Mouse (Mus musculus) kidney, embryonic 16.5 days (tissue): ENCODE results near the gene Etnk1. TPM values are rescaled to one million over a fixed set of nuclear protein-coding genes. Genes with fewer than 3 reads are reported as not detected.

Experiments used
- ATAC-seq: fragments of 200-750 bp; cut with Nextera tagmentation; 2 replicates; pipeline ENCODE4 v1.8.0; 2017; ENCODE audit warnings: moderate TSS enrichment; ENCODE audit not compliant: low FRiP score, low TSS enrichment
- H3K27ac ChIP-seq: fragments of 300-500 bp; sonication (generic); 2 replicates; pipeline ENCODE4 v1.5.1; 2014; ENCODE audit warnings: low read length
- H3K27me3 ChIP-seq: fragments of 300-500 bp; sonication (generic); 2 replicates; pipeline ENCODE4 v1.6.1; 2014; ENCODE audit warnings: low read length, control low read depth, mixed read lengths; ENCODE audit not compliant: insufficient read depth
- H3K36me3 ChIP-seq: fragments of 300-500 bp; sonication (generic); 2 replicates; pipeline ENCODE4 v1.6.1; 2014; ENCODE audit warnings: low read length, control low read depth, mixed read lengths; ENCODE audit not compliant: insufficient read depth
- H3K4me1 ChIP-seq: fragments of 300-500 bp; sonication (generic); 2 replicates; pipeline ENCODE4 v1.6.1; 2014; ENCODE audit warnings: low read length, control low read depth, mixed read lengths; ENCODE audit not compliant: insufficient read depth
- H3K4me2 ChIP-seq: fragments of 300-500 bp; sonication (generic); replicated peaks from 2 replicates; pipeline ENCODE4 v1.6.1; 2014; ENCODE audit warnings: low read depth, low read length
- H3K4me3 ChIP-seq: fragments of 300-500 bp; sonication (generic); 2 replicates; pipeline ENCODE4 v1.5.1; 2014; ENCODE audit warnings: mild to moderate bottlenecking, low read length
- H3K9ac ChIP-seq: fragments of 300-500 bp; sonication (generic); replicated peaks from 2 replicates; pipeline ENCODE4 v1.6.1; 2014; ENCODE audit warnings: low read length
- H3K9me3 ChIP-seq: fragments of 300-500 bp; sonication (generic); 2 replicates; pipeline ENCODE4 v1.6.1; 2016; ENCODE audit warnings: low read length, control low read depth
- WGBS: fragments of 180-500 bp; shearing (Covaris S2); extraction: QIAGEN DNeasy Blood & Tissue Kit; methylation state at CpG from one replicate; pipeline ENCODE4 v1.1.7; 2014; 5-methylcytosine and 5-hydroxymethylcytosine counted together
- polyA plus RNA-seq: library from polyadenylated mRNA; unstranded; fragments of >200 nt; fragmentation: Nextera tagmentation; extraction: Ambion mirVana; gene quantifications from 2 replicates; pipeline ENCODE4 v1.2.1, GENCODE M21; 2015

Etnk1 gene
- polyA plus RNA-seq, 1 experiment from 2014 or later: 32.2 TPM

GRCm38 (mm10) chr6:143259169-143259629 lies 92.2 kb downstream of the Etnk1 start:
- Histone ChIP-seq H3K27ac (no peak overlapping the region), H3K4me2 (0 out of 2 replicates have a peak overlapping the region, but pooled peaks have one; percentile 32), H3K9ac (no peak overlapping the region), H3K36me3 (no peaks in the 10 kb centered on the region), H3K4me1 (peaks cover 22% of the 10 kb centered on the region), H3K4me3 (no peak overlapping the region), H3K9me3 (no peaks in the 10 kb centered on the region), H3K27me3 (peaks cover 16% of the 10 kb centered on the region)
- WGBS: 62% methylated on average over 17 of the region's 17 CpGs
- no peak for ATAC-seq

- WGBS: 35% methylated on average over 18 of the region's 18 CpGs
- Histone ChIP-seq H3K4me2 (peak overlapping the region; percentile 32), H3K36me3 (no peaks in the 10 kb centered on the region), H3K27me3 (peaks cover 16% of the 10 kb centered on the region), H3K9me3 (no peaks in the 10 kb centered on the region), H3K4me1 (peaks cover 22% of the 10 kb centered on the region), H3K4me3 (peak overlapping the region; percentile 0; the same call in 1 of the 2 replicates), H3K27ac (no peak overlapping the region), H3K9ac (no peak overlapping the region)
- peak; percentile 79; the same call in 1 of the 2 replicates for ATAC-seq
These were observed 93.0 kb downstream of the Etnk1 start for GRCm38 (mm10) chr6:143259870-143260559.

- Histone ChIP-seq H3K36me3 (no peaks in the 10 kb centered on the region), H3K9ac (no peak overlapping the region), H3K27me3 (peaks cover 16% of the 10 kb centered on the region), H3K4me1 (peaks cover 22% of the 10 kb centered on the region), H3K27ac (no peak overlapping the region), H3K4me3 (no peak overlapping the region; the same call in 1 of the 2 replicates), H3K9me3 (no peaks in the 10 kb centered on the region), H3K4me2 (peak overlapping the region; percentile 32)
- peak; percentile 23; the same call in 1 of the 2 replicates for ATAC-seq
- WGBS: 40% methylated on average over 14 of the region's 14 CpGs
These were observed 93.7 kb downstream of the Etnk1 start for GRCm38 (mm10) chr6:143260560-143261288.

- no peak overlapping the region for H3K9ac ChIP-seq
- no peak overlapping the region for H3K4me2 ChIP-seq
- no peak overlapping the region for H3K27ac ChIP-seq
- H3K27me3 ChIP-seq: peaks cover 19% of the 10 kb centered on the region
- no peak overlapping the region for H3K4me3 ChIP-seq
- peaks cover 22% of the 10 kb centered on the region for H3K4me1 ChIP-seq
- 76% methylated on average over 8 of the region's 8 CpGs for WGBS
- H3K36me3 ChIP-seq: no peaks in the 10 kb centered on the region
- H3K9me3 ChIP-seq: no peaks in the 10 kb centered on the region
- ATAC-seq: no peak
These were observed 94.3 kb downstream of the Etnk1 start for GRCm38 (mm10) chr6:143261289-143261665.

- Histone ChIP-seq H3K27ac (no peak overlapping the region), H3K9ac (no peak overlapping the region), H3K36me3 (no peaks in the 10 kb centered on the region), H3K27me3 (peaks cover 12% of the 10 kb centered on the region), H3K4me2 (no peak overlapping the region), H3K4me1 (peaks cover 7% of the 10 kb centered on the region), H3K9me3 (no peaks in the 10 kb centered on the region), H3K4me3 (no peak overlapping the region)
- 89% methylated on average over 10 of the region's 10 CpGs for WGBS
- ATAC-seq: no peak
These were observed 98.5 kb downstream of the Etnk1 start for GRCm38 (mm10) chr6:143265482-143265881.

- H3K9me3 ChIP-seq: no peaks in the 10 kb centered on the region
- no peak overlapping the region for H3K4me3 ChIP-seq
- H3K4me1 ChIP-seq: no peaks in the 10 kb centered on the region
- H3K36me3 ChIP-seq: no peaks in the 10 kb centered on the region
- H3K4me2 ChIP-seq: no peak overlapping the region
- no peaks in the 10 kb centered on the region for H3K27me3 ChIP-seq
- ATAC-seq: no peak
- WGBS: 48% methylated on average over 3 of the region's 3 CpGs
- H3K9ac ChIP-seq: no peak overlapping the region
- no peak overlapping the region for H3K27ac ChIP-seq
These were observed 112.2 kb downstream of the Etnk1 start for GRCm38 (mm10) chr6:143279222-143279621.

Other genes with a start within 250 kb of the Etnk1 start
- 4.2 and 4.5 TPM in 2 replicates for gene St8sia1, start 202.8 kb upstream of the Etnk1 start, polyA plus RNA-seq
- 35.3 and 40.3 TPM in 2 replicates for gene C2cd5, start 67.1 kb upstream of the Etnk1 start, polyA plus RNA-seq